Mouse (Mus musculus) mature B cell (primary cell): ENCODE measurements around the gene Tmem237.

ENCODE experiments used
- in situ Hi-C: fragments of 300-500 bp; cut with MboI; formaldehyde crosslinking; loops from 2 replicates; pipeline ENCODE4 v1.14.3; 2019

The Tmem237 gene

GRCm38 (mm10) chr1:59101020-59101419, 19.2 kb downstream of the Tmem237 start:
- in situ Hi-C loops = no loop called here

- in situ Hi-C loops = no loop called here
These were observed 25.5 kb downstream of the Tmem237 start, which contains the start of gene C2cd6 for GRCm38 (mm10) chr1:59094705-59095104. Gene C2cd6, minus strand, starts transcription at chr1:59094900.

- in situ Hi-C loops = no loop called here
These were observed 49.3 kb downstream of the Tmem237 start for GRCm38 (mm10) chr1:59070867-59071266.

- in situ Hi-C loops = no loop called here
These were observed 52.2 kb downstream of the Tmem237 start for GRCm38 (mm10) chr1:59067976-59068375.

GRCm38 (mm10) chr1:59063697-59064096, 56.5 kb downstream of the Tmem237 start:
- in situ Hi-C loops = no loop called here

- in situ Hi-C loops = no loop called here
These were observed 63.3 kb downstream of the Tmem237 start for GRCm38 (mm10) chr1:59056955-59057354.

- in situ Hi-C loops = no loop called here
These were observed 68.9 kb downstream of the Tmem237 start for GRCm38 (mm10) chr1:59051306-59051705.
